Mouse (Mus musculus) midbrain, embryonic 11.5 days (tissue): Measurements from ENCODE around the gene 4933406M09Rik. TPM values are rescaled to one million over a fixed set of nuclear protein-coding genes. Genes with fewer than 3 reads are reported as not detected.

Experiments
- ATAC-seq: fragments of 200-750 bp; cut with Nextera tagmentation; 2 replicates; pipeline ENCODE4 v1.8.0; 2017; ENCODE audit warnings: moderate TSS enrichment, moderate library complexity; ENCODE audit not compliant: low FRiP score
- DNase-seq: peaks from one replicate; pipeline ENCODE4 v3.0.0; 2015; ENCODE audit warnings: low spot score; ENCODE audit errors: missing footprints
- H3K27ac ChIP-seq: fragments of 300-500 bp; sonication (generic); 2 replicates; pipeline ENCODE4 v1.5.1; 2014; ENCODE audit warnings: low read depth, low read length
- H3K27me3 ChIP-seq: fragments of 300-500 bp; sonication (generic); 2 replicates; pipeline ENCODE4 v1.6.1; 2014; ENCODE audit warnings: mild to moderate bottlenecking, low read length, moderate library complexity, mixed read lengths; ENCODE audit not compliant: control insufficient read depth, insufficient read depth
- H3K36me3 ChIP-seq: fragments of 300-500 bp; sonication (generic); 2 replicates; pipeline ENCODE4 v1.6.1; 2014; ENCODE audit warnings: mild to moderate bottlenecking, low read length, moderate library complexity, mixed read lengths; ENCODE audit not compliant: control insufficient read depth, insufficient read depth
- H3K4me1 ChIP-seq: fragments of 300-500 bp; sonication (generic); 2 replicates; pipeline ENCODE4 v1.6.1; 2014; ENCODE audit warnings: low read length; ENCODE audit not compliant: control insufficient read depth, insufficient read depth
- H3K4me2 ChIP-seq: fragments of 300-500 bp; sonication (generic); 2 replicates; pipeline ENCODE4 v1.6.1; 2014; ENCODE audit warnings: mild to moderate bottlenecking, moderate library complexity
- H3K4me3 ChIP-seq: fragments of 300-500 bp; sonication (generic); 2 replicates; pipeline ENCODE4 v1.5.1; 2014; ENCODE audit warnings: low read depth, low read length
- H3K9ac ChIP-seq: fragments of 300-500 bp; sonication (generic); 2 replicates; pipeline ENCODE4 v1.6.1; 2014; ENCODE audit warnings: low read length
- H3K9me3 ChIP-seq: fragments of 300-500 bp; sonication (generic); 2 replicates; pipeline ENCODE4 v1.6.1; 2016; ENCODE audit warnings: low read length; ENCODE audit not compliant: control insufficient read depth
- WGBS: fragments of 180-500 bp; shearing (Covaris S2); extraction: QIAGEN DNeasy Blood & Tissue Kit; methylation state at CpG from one replicate; pipeline ENCODE4 v1.1.7; 2014; 5-methylcytosine and 5-hydroxymethylcytosine counted together
- polyA plus RNA-seq: library from polyadenylated mRNA; unstranded; fragments of >200 nt; fragmentation: Nextera tagmentation; extraction: Ambion mirVana; gene quantifications from 2 replicates; pipeline ENCODE4 v1.2.1, GENCODE M21; 2014

The 4933406M09Rik gene
- polyA plus RNA-seq, 1 experiment from 2014 or later: not detected

DNA sequence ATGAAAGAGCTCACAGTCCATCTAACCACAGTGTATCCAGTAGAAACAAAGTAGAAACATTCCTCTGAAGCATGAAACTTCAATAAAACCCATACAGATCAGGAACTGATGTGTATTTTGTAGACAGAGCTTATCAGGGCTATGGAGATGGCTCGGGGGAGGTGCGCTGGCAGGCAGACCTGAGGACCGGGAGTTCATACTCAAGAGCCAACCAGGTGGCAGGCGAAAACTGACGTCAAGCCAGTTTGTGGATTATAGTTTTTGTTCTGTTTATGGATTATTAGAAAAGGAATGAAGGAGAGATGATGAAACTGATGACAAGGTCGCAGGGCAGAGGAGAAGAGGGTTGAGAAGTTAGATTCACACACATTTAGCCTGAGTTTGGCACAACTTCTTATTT lies 54.7 kb downstream of the 4933406M09Rik start:
- Histone ChIP-seq H3K27me3 (no peaks in the 10 kb centered on the region), H3K4me2 (no peak overlapping the region), H3K4me3 (no peak overlapping the region), H3K9me3 (no peaks in the 10 kb centered on the region), H3K4me1 (no peaks in the 10 kb centered on the region), H3K9ac (no peak overlapping the region), H3K27ac (no peak overlapping the region), H3K36me3 (no peaks in the 10 kb centered on the region)
- ATAC-seq: no peak
- no peak for DNase-seq
- 94% methylated on average over 6 of the region's 6 CpGs for WGBS

Other genes with a start within 250 kb of the 4933406M09Rik start
- 1.8 and 2.2 TPM in 2 replicates for gene Chil1, start 203.8 kb upstream of the 4933406M09Rik start, polyA plus RNA-seq
- gene Mybph, start 192.5 kb upstream of the 4933406M09Rik start, polyA plus RNA-seq: 0.12 and 0.22 TPM in 2 replicates
- 0.07 and 0.08 TPM in 2 replicates for gene Adora1, start 150.5 kb upstream of the 4933406M09Rik start, polyA plus RNA-seq
- not detected in 2 replicates for gene Myog, start 96.0 kb upstream of the 4933406M09Rik start, polyA plus RNA-seq
- gene Ppfia4, start 53.0 kb upstream of the 4933406M09Rik start, polyA plus RNA-seq: 1.9 and 2.6 TPM in 2 replicates
- gene Tmem183a, start 24.0 kb upstream of the 4933406M09Rik start, polyA plus RNA-seq: 128 and 137 TPM in 2 replicates
- gene Cyb5r1, start 19.6 kb downstream of the 4933406M09Rik start, polyA plus RNA-seq: 17.5 and 19.3 TPM in 2 replicates
- 76.7 and 81.5 TPM in 2 replicates for gene Adipor1, start 29.4 kb downstream of the 4933406M09Rik start, polyA plus RNA-seq
- gene Klhl12, start 69.6 kb downstream of the 4933406M09Rik start, polyA plus RNA-seq: 31.0 and 31.7 TPM in 2 replicates
- gene Rabif, start 108.7 kb downstream of the 4933406M09Rik start, polyA plus RNA-seq: 47.4 and 48.1 TPM in 2 replicates
- not detected in 2 replicates for gene Mgat4e, start 163.7 kb downstream of the 4933406M09Rik start, polyA plus RNA-seq
- gene Kdm5b, start 174.2 kb downstream of the 4933406M09Rik start, polyA plus RNA-seq: 74.0 and 85.3 TPM in 2 replicates